Mouse (Mus musculus) limb, embryonic 11.5 days (tissue): ENCODE data around the gene Izumo3. TPM values are rescaled to one million over a fixed set of nuclear protein-coding genes. Genes with fewer than 3 reads are reported as not detected.
"Not testable (repeated sequence)": the region's sequence is repeated elsewhere in the genome, so short reads cannot be mapped to it uniquely, and the experiment has no call there.

Experiments
- ATAC-seq: fragments of 200-750 bp; cut with Nextera tagmentation; 2 replicates; pipeline ENCODE4 v1.8.0; 2017; ENCODE audit warnings: low read depth; ENCODE audit not compliant: insufficient number of reproducible peaks, low FRiP score, low TSS enrichment
- DNase-seq: peaks from one replicate; pipeline ENCODE4 v3.0.0-alpha.2; 2015; ENCODE audit warnings: low spot score
- H3K27ac ChIP-seq: fragments of 300-500 bp; sonication (generic); replicated peaks from 2 replicates; pipeline ENCODE4 v1.5.1; 2014; ENCODE audit warnings: low read depth, mild to moderate bottlenecking, low read length
- H3K27me3 ChIP-seq: fragments of 300-500 bp; sonication (generic); 2 replicates; pipeline ENCODE4 v1.6.1; 2014; ENCODE audit warnings: mild to moderate bottlenecking, low read length, mixed read lengths; ENCODE audit not compliant: control insufficient read depth, insufficient read depth
- H3K36me3 ChIP-seq: fragments of 300-500 bp; sonication (generic); 2 replicates; pipeline ENCODE4 v1.6.1; 2014; ENCODE audit warnings: mild to moderate bottlenecking, low read length, moderate library complexity, mixed read lengths; ENCODE audit not compliant: control insufficient read depth, insufficient read depth
- H3K4me1 ChIP-seq: fragments of 300-500 bp; sonication (generic); 2 replicates; pipeline ENCODE4 v1.6.1; 2014; ENCODE audit warnings: low read length, mixed read lengths; ENCODE audit not compliant: control insufficient read depth, insufficient read depth
- H3K4me2 ChIP-seq: fragments of 300-500 bp; sonication (generic); 2 replicates; pipeline ENCODE4 v1.6.1; 2014; ENCODE audit warnings: low read depth, mild to moderate bottlenecking, moderate library complexity; ENCODE audit not compliant: severe bottlenecking
- H3K4me3 ChIP-seq: fragments of 300-500 bp; sonication (generic); 2 replicates; pipeline ENCODE4 v1.5.1; 2014; ENCODE audit warnings: low read depth, low read length
- H3K9ac ChIP-seq: fragments of 300-500 bp; sonication (generic); 2 replicates; pipeline ENCODE4 v1.6.1; 2014; ENCODE audit warnings: mild to moderate bottlenecking, low read length
- H3K9me3 ChIP-seq: fragments of 300-500 bp; sonication (generic); 2 replicates; pipeline ENCODE4 v1.6.1; 2016; ENCODE audit warnings: low read length; ENCODE audit not compliant: control insufficient read depth
- whole genome bisulfite sequencing: fragments of 180-500 bp; shearing (Covaris S2); extraction: QIAGEN DNeasy Blood & Tissue Kit; methylation state at CpG from one replicate; pipeline ENCODE4 v1.1.7; 2014; 5-methylcytosine and 5-hydroxymethylcytosine counted together
- polyA plus RNA-seq: library from polyadenylated mRNA; unstranded; fragments of >200 nt; fragmentation: Nextera tagmentation; extraction: Ambion mirVana; gene quantifications from 2 replicates; pipeline ENCODE4 v1.2.1, GENCODE M21; 2014

The Izumo3 gene
- not detected in 2 replicates for polyA plus RNA-seq

- Histone ChIP-seq H3K4me2 (no peak within 1 kb of the TSS), H3K4me1 (no peaks in the 10 kb centered on the region), H3K27me3 (no peaks in the 10 kb centered on the region), H3K9me3 (no peaks in the 10 kb centered on the region), H3K27ac (no peak within 1 kb of the TSS), H3K4me3 (no peak within 1 kb of the TSS), H3K36me3 (no peaks in the 10 kb centered on the region), H3K9ac (no peak within 1 kb of the TSS)
- ATAC-seq = no peak
- DNase-seq = no peak
Measured at GRCm38 (mm10) chr4:92147134-92147533, at the start of gene Izumo3. Izumo3 (minus strand) TSS chr4:92147234.

- not testable (repeated sequence) for ATAC-seq
Measured at GRCm38 (mm10) chr4:92191649-92192048, 44.6 kb upstream of the Izumo3 start, which contains the start of gene Gm12666. Gm12666 (minus strand) TSS chr4:92191749.

GRCm38 (mm10) chr4:92152646-92153045 is 5.6 kb upstream of the Izumo3 start:
- no peaks in the 10 kb centered on the region for H3K36me3 ChIP-seq
- H3K9me3 ChIP-seq = no peaks in the 10 kb centered on the region
- H3K4me1 ChIP-seq = no peaks in the 10 kb centered on the region
- no peak overlapping the region for H3K27ac ChIP-seq
- H3K9ac ChIP-seq = no peak overlapping the region
- H3K27me3 ChIP-seq = no peaks in the 10 kb centered on the region
- H3K4me2 ChIP-seq = no peak overlapping the region
- DNase-seq (no peak), ATAC-seq (no peak)
- WGBS = 96% methylated on average over 1 of the region's 1 CpGs
- H3K4me3 ChIP-seq = no peak overlapping the region

More at GRCm38 (mm10) chr4:92191649-92192048, 44.6 kb upstream of the Izumo3 start, which contains the start of gene Gm12666:
- not testable (repeated sequence) for H3K27ac ChIP-seq, H3K4me2 ChIP-seq, H3K9ac ChIP-seq, H3K4me1 ChIP-seq, H3K9me3 ChIP-seq, H3K27me3 ChIP-seq, H3K4me3 ChIP-seq, DNase-seq, H3K36me3 ChIP-seq
- WGBS = 87% methylated on average over 1 of the region's 1 CpGs

- Histone ChIP-seq H3K4me3 (no peak overlapping the region), H3K4me1 (no peaks in the 10 kb centered on the region), H3K27ac (no peak overlapping the region), H3K9ac (no peak overlapping the region), H3K36me3 (no peaks in the 10 kb centered on the region), H3K27me3 (no peaks in the 10 kb centered on the region), H3K9me3 (no peaks in the 10 kb centered on the region), H3K4me2 (no peak overlapping the region)
- WGBS = 48% methylated on average over 8 of the region's 8 CpGs
- no peak for DNase-seq
- ATAC-seq = no peak
Measured at GRCm38 (mm10) chr4:92111390-92111988, 35.5 kb downstream of the Izumo3 start.

GRCm38 (mm10) chr4:92097386-92097785 is 49.6 kb downstream of the Izumo3 start:
- no peaks in the 10 kb centered on the region for H3K9me3 ChIP-seq
- WGBS = 92% methylated on average over 4 of the region's 4 CpGs

GRCm38 (mm10) chr4:92095951-92096350 is 51.1 kb downstream of the Izumo3 start:
- no peak overlapping the region for H3K4me3 ChIP-seq

More at GRCm38 (mm10) chr4:92097386-92097785, 49.6 kb downstream of the Izumo3 start:
- Histone ChIP-seq H3K4me1 (no peaks in the 10 kb centered on the region), H3K27me3 (no peaks in the 10 kb centered on the region), H3K9ac (no peak overlapping the region), H3K4me2 (no peak overlapping the region), H3K27ac (no peak overlapping the region), H3K36me3 (no peaks in the 10 kb centered on the region), H3K4me3 (no peak overlapping the region)
- DNase-seq = no peak
- ATAC-seq = no peak

More at GRCm38 (mm10) chr4:92095951-92096350, 51.1 kb downstream of the Izumo3 start:
- Histone ChIP-seq H3K27ac (no peak overlapping the region), H3K36me3 (no peaks in the 10 kb centered on the region), H3K4me1 (no peaks in the 10 kb centered on the region), H3K9me3 (no peaks in the 10 kb centered on the region), H3K9ac (no peak overlapping the region), H3K27me3 (no peaks in the 10 kb centered on the region), H3K4me2 (no peak overlapping the region)
- 80% methylated on average over 1 of the region's 1 CpGs for WGBS
- ATAC-seq = no peak
- no peak for DNase-seq

Other genes with a start within 250 kb of the Izumo3 start
- gene Gm12666, start 44.5 kb upstream of the Izumo3 start, polyA plus RNA-seq = not detected in 2 replicates